Mouse (Mus musculus) large intestine, adult 2 months (tissue): ENCODE results near the gene Trappc3. TPM values are rescaled to one million over a fixed set of nuclear protein-coding genes. Genes with fewer than 3 reads are reported as not detected.

ENCODE experiments used
- polyA plus RNA-seq: library from polyadenylated mRNA; depleted of rRNA; stranded (reverse); fragments of >200 nt; gene quantifications from 2 replicates; pipeline ENCODE4 v1.2.3, GENCODE M21; 2012; rRNA removed

Gene Trappc3
- polyA plus RNA-seq, 1 experiment = 42.3 TPM

Other genes starting within 250 kb of the Trappc3 start
- 2.0 and 4.2 TPM in 2 replicates for gene Csf3r, start 237.8 kb upstream of the Trappc3 start, polyA plus RNA-seq
- gene Mrps15, start 215.4 kb upstream of the Trappc3 start, polyA plus RNA-seq = 35.8 and 48.3 TPM in 2 replicates
- 1.1 TPM in 2 replicates for gene Oscp1, start 203.8 kb upstream of the Trappc3 start, polyA plus RNA-seq
- gene Lsm10, start 165.7 kb upstream of the Trappc3 start, polyA plus RNA-seq = 30.7 and 31.3 TPM in 2 replicates
- 24.4 and 24.6 TPM in 2 replicates for gene Stk40, start 158.4 kb upstream of the Trappc3 start, polyA plus RNA-seq
- gene Eva1b, start 114.6 kb upstream of the Trappc3 start, polyA plus RNA-seq = 21.2 and 24.3 TPM in 2 replicates
- gene Sh3d21, start 98.8 kb upstream of the Trappc3 start, polyA plus RNA-seq = 2.4 and 5.0 TPM in 2 replicates
- gene Thrap3, start 59.6 kb upstream of the Trappc3 start, polyA plus RNA-seq = 35.4 and 48.1 TPM in 2 replicates
- 26.5 and 28.4 TPM in 2 replicates for gene Map7d1, start 6.0 kb upstream of the Trappc3 start, polyA plus RNA-seq
- gene Col8a2, start 24.5 kb downstream of the Trappc3 start, polyA plus RNA-seq = 1.9 and 2.3 TPM in 2 replicates
- gene Adprhl2, start 59.4 kb downstream of the Trappc3 start, polyA plus RNA-seq = 24.7 and 27.9 TPM in 2 replicates
- 0.58 and 1.4 TPM in 2 replicates for gene Tekt2, start 63.4 kb downstream of the Trappc3 start, polyA plus RNA-seq
- gene Ago3, start 167.2 kb downstream of the Trappc3 start, polyA plus RNA-seq = 4.4 and 12.4 TPM in 2 replicates
- gene Ago1, start 206.3 kb downstream of the Trappc3 start, polyA plus RNA-seq = 6.2 and 11.0 TPM in 2 replicates